In genomic region chr15:89435878-89436277, GRCm38 (mm10) we compare ENCODE assay signal across 27 mouse cellular contexts. TPM values are rescaled to one million over a fixed set of nuclear protein-coding genes. Genes with fewer than 3 reads are reported as not detected.
"Had no signal": no experiment of that assay in that cellular context is flagged by ENCODE, and none has a peak within 500 bp of the region (broad histone marks: within the 10 kb centered on the region; RNA-seq: fewer than 3 reads in every experiment).

No protein-coding gene starts in this region.

- ATAC-seq: liver, postnatal 0 days; lung, postnatal 0 days had no signal

- H3K9me3 ChIP-seq: limb, embryonic 12.5 days; limb, embryonic 15.5 days; neural tube, embryonic 12.5 days; neural tube, embryonic 15.5 days; stomach, embryonic 15.5 days had no signal

- DNase-seq: kidney, adult 2 months; kidney, postnatal 36 days; left cerebral cortex, postnatal 4 days; liver, postnatal 0 days; lung, embryonic 14.5 days; midbrain, embryonic 14.5 days; retina, postnatal 1 day; right cerebral cortex, postnatal 25 days; spleen, adult 18-20 months; thymus, postnatal 25 days had no signal

- H3K27ac ChIP-seq: kidney, postnatal 0 days; limb, embryonic 12.5 days; limb, embryonic 15.5 days; liver, embryonic 14.5 days; macrophage; neural tube, embryonic 12.5 days; neural tube, embryonic 15.5 days; stomach, embryonic 15.5 days had no signal

- H3K4me1 ChIP-seq: limb, embryonic 12.5 days; limb, embryonic 15.5 days; neural tube, embryonic 12.5 days; stomach, embryonic 15.5 days had no signal

- H3K9ac ChIP-seq: limb, embryonic 12.5 days; limb, embryonic 15.5 days; liver, embryonic 14.5 days; liver, postnatal 0 days; lung, embryonic 14.5 days; neural tube, embryonic 12.5 days; neural tube, embryonic 15.5 days; stomach, embryonic 15.5 days had no signal

- H3K36me3 ChIP-seq: limb, embryonic 12.5 days; limb, embryonic 15.5 days; neural tube, embryonic 12.5 days; neural tube, embryonic 15.5 days; stomach, embryonic 15.5 days had no signal

- H3K27me3 ChIP-seq: limb, embryonic 12.5 days; limb, embryonic 15.5 days; neural tube, embryonic 12.5 days; neural tube, embryonic 15.5 days; stomach, embryonic 15.5 days had no signal

- H3K4me3 ChIP-seq: limb, embryonic 12.5 days; limb, embryonic 15.5 days; neural tube, embryonic 12.5 days; neural tube, embryonic 15.5 days; stomach, embryonic 15.5 days had no signal

- H3K4me2 ChIP-seq: limb, embryonic 12.5 days; limb, embryonic 15.5 days; liver, embryonic 11.5 days; lung, embryonic 14.5 days; neural tube, embryonic 12.5 days; neural tube, embryonic 15.5 days; stomach, embryonic 15.5 days had no signal

RNA-seq across cellular contexts. Expression of gene Gm44502, which starts 6.4 kb away (rescaled TPM):
- total RNA-seq: layer of hippocampus, adult 8-10 months; layer of hippocampus, postnatal 10 days; left cerebral cortex, postnatal 14 days had no signal
- polyA plus RNA-seq: kidney, embryonic 14.5 days; kidney, postnatal 0 days; limb, embryonic 12.5 days; limb, embryonic 15.5 days; liver, embryonic 11.5 days; liver, postnatal 0 days; lung, embryonic 14.5 days; lung, postnatal 0 days; macrophage; midbrain, embryonic 14.5 days; midbrain, postnatal 0 days; neural tube, embryonic 12.5 days; neural tube, embryonic 15.5 days; stomach, embryonic 15.5 days; thymus, postnatal 0 days had no signal

RNA-seq across cellular contexts. Expression of gene Mapk8ip2, which starts 17.8 kb away (rescaled TPM):
- total RNA-seq: megakaryocyte, adult 5-6 weeks had no signal
- polyA plus RNA-seq: liver, postnatal 0 days; macrophage had no signal
